Mouse (Mus musculus): Measurements from ENCODE around the gene Tiam1. TPM values are rescaled to one million over a fixed set of nuclear protein-coding genes. Genes with fewer than 3 reads are reported as not detected.

Tiam1 gene
- polyA plus RNA-seq, 1 experiment = 10.7 TPM

DNA sequence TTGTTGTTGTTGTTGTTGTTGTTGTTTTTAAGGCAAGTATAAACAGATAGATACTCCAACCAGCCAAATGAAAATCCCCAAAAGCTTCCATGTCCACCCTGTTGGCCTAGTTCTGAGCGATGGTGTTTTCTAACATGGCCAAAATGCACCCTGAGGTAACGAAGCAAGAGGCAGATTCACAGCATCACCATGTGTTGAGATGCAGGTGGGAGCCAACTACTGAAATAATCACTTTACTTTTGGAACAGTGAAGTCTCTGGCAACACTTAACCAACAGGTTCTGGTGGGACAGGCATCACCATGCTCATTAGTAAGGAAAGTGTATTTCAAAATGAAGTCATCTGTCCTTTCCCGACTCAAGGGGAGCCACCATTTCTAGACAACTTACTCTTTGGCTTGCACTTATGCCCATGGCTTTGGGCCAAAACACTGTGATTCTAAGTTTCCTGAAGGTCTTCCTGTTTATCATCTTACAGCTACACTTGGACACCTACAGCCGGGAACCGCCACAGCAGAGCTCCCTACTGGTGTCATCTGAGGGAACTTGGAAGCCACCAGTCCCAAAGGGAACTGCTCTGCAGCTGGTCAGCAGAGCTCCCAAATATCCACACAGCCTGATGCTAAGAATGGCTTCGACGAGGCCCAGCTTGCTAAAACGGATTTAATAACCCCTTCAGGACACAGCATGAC lies 230.7 kb downstream of the Tiam1 start:
- H3K27ac ChIP-seq (ENCODE audit: control insufficient read depth, insufficient read depth, low read depth, low read length, poor library complexity) = no peak overlapping the region
- no peaks in the 10 kb centered on the region for H3K4me1 ChIP-seq (ENCODE audit: control insufficient read depth, insufficient read depth, low read length)
- TF ChIP-seq POLR2A (IDR thresholded peaks at IDR 0.05; ENCODE audit: borderline replicate concordance, control insufficient read depth, low read depth, low read length) (no peak), CTCF (IDR thresholded peaks at IDR 0.05; ENCODE audit: control insufficient read depth, insufficient read depth, low read length) (no peak)
- no peak overlapping the region for H3K4me3 ChIP-seq (replicated peaks; ENCODE audit: control insufficient read depth, low read depth, low read length)
- WGBS = 59% methylated on average over 8 of the region's 8 CpGs

DNA sequence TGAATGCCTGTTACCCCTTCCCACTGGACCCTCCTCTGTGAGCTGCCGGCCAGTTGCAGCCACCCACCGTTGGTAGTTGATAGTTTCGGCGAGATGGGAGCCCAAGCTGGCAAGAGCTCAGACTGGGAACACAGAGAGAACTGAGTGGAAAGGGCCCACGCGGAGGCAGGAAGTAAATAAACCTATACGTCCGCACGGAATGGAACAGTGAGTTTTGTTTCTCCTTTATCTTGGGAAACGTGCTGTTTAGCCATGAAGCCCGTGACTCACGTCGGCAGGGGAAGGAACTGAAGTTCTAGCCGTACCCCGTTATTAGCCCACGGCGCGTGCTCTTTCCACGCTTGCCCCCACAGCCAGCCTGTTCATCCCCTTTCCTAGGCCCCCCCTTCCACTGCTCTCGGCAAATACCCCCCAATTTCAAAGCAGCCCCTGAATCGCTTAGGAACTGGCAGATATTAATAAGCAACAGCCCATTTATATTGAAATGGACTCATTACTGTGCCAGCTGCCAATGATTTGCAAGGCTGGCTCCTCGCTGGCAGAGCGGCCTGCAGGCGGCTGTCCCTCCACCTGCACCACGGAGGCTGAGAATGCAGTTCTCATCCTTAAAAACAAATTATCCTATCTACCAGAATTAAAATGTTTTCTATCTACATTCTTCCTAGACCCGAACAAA lies 234.0 kb downstream of the Tiam1 start:
- Histone ChIP-seq H3K27ac (ENCODE audit: control insufficient read depth, insufficient read depth, low read depth, low read length, poor library complexity) (no peak overlapping the region), H3K4me3 (replicated peaks; ENCODE audit: control insufficient read depth, low read depth, low read length) (no peak overlapping the region), H3K4me1 (ENCODE audit: control insufficient read depth, insufficient read depth, low read length) (no peaks in the 10 kb centered on the region)
- no peak for TF ChIP-seq CTCF (IDR thresholded peaks at IDR 0.05; ENCODE audit: control insufficient read depth, insufficient read depth, low read length)
- TF ChIP-seq POLR2A (IDR thresholded peaks at IDR 0.05; ENCODE audit: borderline replicate concordance, control insufficient read depth, low read depth, low read length) = no peak
- WGBS = 59% methylated on average over 26 of the region's 26 CpGs

DNA sequence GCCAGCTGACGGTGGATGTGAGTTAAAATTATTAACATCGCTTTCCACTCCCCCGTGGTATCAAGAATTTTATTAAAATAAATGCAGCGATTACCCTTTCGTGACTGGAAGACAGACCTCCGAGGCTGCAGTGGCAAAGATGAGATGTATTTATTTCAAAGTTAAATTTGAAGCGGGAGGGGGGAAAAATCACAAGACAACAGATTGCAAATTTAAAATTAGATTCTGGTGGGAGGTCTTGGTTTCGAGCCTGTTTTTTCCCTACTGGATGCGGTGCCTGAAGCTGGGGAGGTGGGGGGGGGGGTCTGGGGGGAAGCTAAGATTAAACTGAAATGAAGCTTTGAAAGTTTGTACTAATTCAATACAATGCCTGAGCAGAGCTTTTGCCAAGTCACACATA lies 235.9 kb downstream of the Tiam1 start:
- TF ChIP-seq CTCF (IDR thresholded peaks at IDR 0.05; ENCODE audit: control insufficient read depth, insufficient read depth, low read length) (no peak), POLR2A (IDR thresholded peaks at IDR 0.05; ENCODE audit: borderline replicate concordance, control insufficient read depth, low read depth, low read length) (no peak)
- 90% methylated on average over 9 of the region's 9 CpGs for WGBS
- no peaks in the 10 kb centered on the region for H3K4me1 ChIP-seq (ENCODE audit: control insufficient read depth, insufficient read depth, low read length)
- H3K27ac ChIP-seq (ENCODE audit: control insufficient read depth, insufficient read depth, low read depth, low read length, poor library complexity) = no peak overlapping the region
- no peak overlapping the region for H3K4me3 ChIP-seq (replicated peaks; ENCODE audit: control insufficient read depth, low read depth, low read length)

GRCm38 (mm10) chr16:89906909-89907308 lies 236.7 kb downstream of the Tiam1 start:
- TF ChIP-seq CTCF (IDR thresholded peaks at IDR 0.05; ENCODE audit: control insufficient read depth, insufficient read depth, low read length) (no peak), POLR2A (IDR thresholded peaks at IDR 0.05; ENCODE audit: borderline replicate concordance, control insufficient read depth, low read depth, low read length) (no peak)
- H3K4me3 ChIP-seq (replicated peaks; ENCODE audit: control insufficient read depth, low read depth, low read length) = no peak overlapping the region
- no peak overlapping the region for H3K27ac ChIP-seq (ENCODE audit: control insufficient read depth, insufficient read depth, low read depth, low read length, poor library complexity)
- no peaks in the 10 kb centered on the region for H3K4me1 ChIP-seq (ENCODE audit: control insufficient read depth, insufficient read depth, low read length)
- 86% methylated on average over 7 of the region's 7 CpGs for WGBS

DNA sequence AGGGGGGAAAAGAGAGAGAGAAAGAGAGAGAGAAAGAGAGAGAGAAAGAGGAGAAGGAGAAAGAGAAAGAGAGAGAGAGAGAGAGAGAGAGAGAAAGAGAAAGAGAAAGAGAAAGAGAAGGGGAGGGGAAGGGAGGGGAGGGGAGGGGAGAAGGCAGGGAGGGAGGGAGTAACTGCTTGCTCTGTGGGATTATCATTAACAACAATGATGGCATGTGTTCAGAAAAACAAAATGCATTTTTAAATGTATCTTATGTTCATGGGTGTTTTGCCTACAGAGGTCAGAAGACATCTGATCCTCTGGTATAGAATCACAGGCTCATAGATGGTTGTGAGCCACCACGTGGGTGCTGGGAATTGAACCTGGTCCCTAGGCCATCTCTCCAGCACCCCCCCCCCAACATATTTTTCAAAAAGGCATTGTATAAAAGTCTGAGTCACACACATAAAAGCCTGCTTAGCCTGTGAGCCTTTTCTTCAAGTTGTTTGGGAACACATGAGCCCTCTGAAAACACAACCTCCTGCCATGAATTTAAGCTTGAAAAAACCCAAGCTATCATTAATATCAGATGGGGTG lies 237.8 kb downstream of the Tiam1 start:
- WGBS = 81% methylated on average over 1 of the region's 1 CpGs
- Histone ChIP-seq H3K27ac (ENCODE audit: control insufficient read depth, insufficient read depth, low read depth, low read length, poor library complexity) (no peak overlapping the region), H3K4me1 (ENCODE audit: control insufficient read depth, insufficient read depth, low read length) (no peaks in the 10 kb centered on the region), H3K4me3 (replicated peaks; ENCODE audit: control insufficient read depth, low read depth, low read length) (no peak overlapping the region)
- TF ChIP-seq POLR2A (IDR thresholded peaks at IDR 0.05; ENCODE audit: borderline replicate concordance, control insufficient read depth, low read depth, low read length) = no peak
- TF ChIP-seq CTCF (IDR thresholded peaks at IDR 0.05; ENCODE audit: control insufficient read depth, insufficient read depth, low read length) = no peak

DNA sequence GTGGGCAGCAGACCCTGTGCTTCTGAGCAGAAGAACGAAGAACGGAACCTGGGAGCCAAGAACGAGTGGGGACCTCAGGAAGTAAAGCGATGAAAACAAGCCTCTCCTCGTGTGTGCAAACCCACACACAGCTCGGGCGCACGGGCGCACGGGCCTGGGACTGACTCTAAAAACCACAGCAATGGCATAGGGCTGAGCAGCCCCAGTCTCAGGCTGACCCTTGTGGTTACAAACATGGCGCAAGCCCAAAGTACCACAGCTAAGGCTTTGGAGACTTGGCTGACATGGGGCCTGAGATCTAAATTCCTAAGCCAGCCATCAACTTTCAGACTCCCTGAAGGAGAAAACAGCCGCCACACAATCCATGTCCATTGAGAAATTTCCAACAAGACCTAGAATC lies 239.4 kb downstream of the Tiam1 start:
- Histone ChIP-seq H3K4me3 (replicated peaks; ENCODE audit: control insufficient read depth, low read depth, low read length) (no peak overlapping the region), H3K27ac (ENCODE audit: control insufficient read depth, insufficient read depth, low read depth, low read length, poor library complexity) (no peak overlapping the region), H3K4me1 (ENCODE audit: control insufficient read depth, insufficient read depth, low read length) (no peaks in the 10 kb centered on the region)
- WGBS = 64% methylated on average over 12 of the region's 12 CpGs
- no peak for TF ChIP-seq CTCF (IDR thresholded peaks at IDR 0.05; ENCODE audit: control insufficient read depth, insufficient read depth, low read length)
- no peak for TF ChIP-seq POLR2A (IDR thresholded peaks at IDR 0.05; ENCODE audit: borderline replicate concordance, control insufficient read depth, low read depth, low read length)

DNA sequence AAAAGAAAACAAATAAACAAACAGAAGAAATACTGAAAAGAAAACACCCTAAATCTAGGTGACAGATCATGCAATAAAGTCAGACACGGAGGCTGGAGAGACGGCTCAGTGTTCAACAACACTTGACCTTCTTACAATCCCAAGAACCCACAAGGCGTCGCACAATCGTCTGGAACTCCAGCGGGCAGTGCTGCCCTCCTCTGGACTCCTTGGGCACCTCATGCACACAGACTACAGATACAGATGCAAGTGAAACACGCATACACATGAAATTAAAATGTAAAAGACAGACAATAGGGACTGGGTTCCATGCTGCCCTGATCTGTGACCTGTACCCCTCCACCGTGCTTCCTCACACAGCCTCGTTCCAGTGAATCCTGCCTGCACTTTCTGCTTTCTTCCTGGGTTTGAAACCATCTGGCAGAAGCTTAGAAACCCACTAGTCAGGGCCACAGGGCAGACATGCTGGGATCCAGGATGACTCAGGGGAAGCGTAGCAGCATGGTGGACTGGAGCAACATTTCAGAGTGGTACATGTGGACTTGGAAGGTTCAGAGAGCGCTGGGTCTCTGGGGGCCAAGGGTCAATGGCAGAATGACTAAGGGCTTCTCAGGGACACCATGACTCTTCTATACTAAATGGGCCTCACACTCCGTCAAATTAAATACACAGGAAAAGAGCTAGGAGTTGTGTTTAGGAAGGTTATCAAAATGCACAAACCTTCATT lies 240.8 kb downstream of the Tiam1 start:
- H3K4me3 ChIP-seq (replicated peaks; ENCODE audit: control insufficient read depth, low read depth, low read length) = no peak overlapping the region
- H3K4me1 ChIP-seq (ENCODE audit: control insufficient read depth, insufficient read depth, low read length) = no peaks in the 10 kb centered on the region
- H3K27ac ChIP-seq (ENCODE audit: control insufficient read depth, insufficient read depth, low read depth, low read length, poor library complexity) = no peak overlapping the region
- TF ChIP-seq CTCF (IDR thresholded peaks at IDR 0.05; ENCODE audit: control insufficient read depth, insufficient read depth, low read length) (peak; percentile 13; the same call in 1 of the 2 replicates), POLR2A (IDR thresholded peaks at IDR 0.05; ENCODE audit: borderline replicate concordance, control insufficient read depth, low read depth, low read length) (no peak)
- 87% methylated on average over 12 of the region's 12 CpGs for WGBS

- TF ChIP-seq POLR2A (IDR thresholded peaks at IDR 0.05; ENCODE audit: borderline replicate concordance, control insufficient read depth, low read depth, low read length) (no peak), CTCF (IDR thresholded peaks at IDR 0.05; ENCODE audit: control insufficient read depth, insufficient read depth, low read length) (no peak)
- no peak overlapping the region for H3K27ac ChIP-seq (ENCODE audit: control insufficient read depth, insufficient read depth, low read depth, low read length, poor library complexity)
- H3K4me3 ChIP-seq (replicated peaks; ENCODE audit: control insufficient read depth, low read depth, low read length) = no peak overlapping the region
- 68% methylated on average over 8 of the region's 8 CpGs for WGBS
- H3K4me1 ChIP-seq (ENCODE audit: control insufficient read depth, insufficient read depth, low read length) = no peaks in the 10 kb centered on the region
These were observed 242.9 kb downstream of the Tiam1 start for GRCm38 (mm10) chr16:89900681-89901080.
